Mouse (Mus musculus) hindbrain, postnatal 0 days (tissue): ENCODE data around the gene Slc27a5. TPM values are rescaled to one million over a fixed set of nuclear protein-coding genes. Genes with fewer than 3 reads are reported as not detected.

ENCODE experiments used
- ATAC-seq: fragments of 200-750 bp; cut with Nextera tagmentation; 2 replicates; pipeline ENCODE4 v1.8.0; 2017; ENCODE audit warnings: mild to moderate bottlenecking, moderate TSS enrichment, moderate library complexity
- DNase-seq: peaks from one replicate; pipeline ENCODE4 v3.0.0-alpha.2; 2015; ENCODE audit warnings: low spot score
- H3K27ac ChIP-seq: fragments of 300-500 bp; sonication (generic); 2 replicates; pipeline ENCODE4 v1.5.1; 2014; ENCODE audit warnings: mild to moderate bottlenecking
- H3K27me3 ChIP-seq: fragments of 300-500 bp; sonication (generic); 2 replicates; pipeline ENCODE4 v1.6.1; 2014; ENCODE audit warnings: low read length, mixed read lengths; ENCODE audit not compliant: insufficient read depth
- H3K36me3 ChIP-seq: fragments of 300-500 bp; sonication (generic); 2 replicates; pipeline ENCODE4 v1.6.1; 2014; ENCODE audit warnings: low read length, mixed read lengths; ENCODE audit not compliant: insufficient read depth
- H3K4me1 ChIP-seq: fragments of 300-500 bp; sonication (generic); 2 replicates; pipeline ENCODE4 v1.6.1; 2014; ENCODE audit warnings: antibody characterized with exemption, low read length, mixed read lengths; ENCODE audit not compliant: insufficient read depth
- H3K4me2 ChIP-seq: fragments of 300-500 bp; sonication (generic); 2 replicates; pipeline ENCODE4 v1.6.1; 2014; ENCODE audit warnings: low read depth, mild to moderate bottlenecking, low read length, moderate library complexity, mixed read lengths
- H3K4me3 ChIP-seq: fragments of 300-500 bp; sonication (generic); 2 replicates; pipeline ENCODE4 v1.5.1; 2014; ENCODE audit warnings: low read length
- H3K9ac ChIP-seq: fragments of 300-500 bp; sonication (generic); replicated peaks from 2 replicates; pipeline ENCODE4 v1.6.1; 2014; ENCODE audit warnings: mild to moderate bottlenecking, low read length, moderate library complexity, mixed read lengths
- H3K9me3 ChIP-seq: fragments of 300-500 bp; sonication (generic); 2 replicates; pipeline ENCODE4 v1.6.1; 2016; ENCODE audit warnings: low read length, mixed read lengths
- CTCF ChIP-seq: IDR thresholded peaks from 2 replicates; pipeline ENCODE4 v1.5.1; 2016; ENCODE audit warnings: antibody characterized with exemption, control low read depth, low read depth
- WGBS: fragments of 180-500 bp; shearing (Covaris S2); extraction: QIAGEN DNeasy Blood & Tissue Kit; methylation state at CpG from one replicate; pipeline ENCODE4 v1.1.7; 2014; 5-methylcytosine and 5-hydroxymethylcytosine counted together
- polyA plus RNA-seq: library from polyadenylated mRNA; unstranded; fragments of >200 nt; fragmentation: Nextera tagmentation; extraction: Ambion mirVana; gene quantifications from 2 replicates; pipeline ENCODE4 v1.2.1, GENCODE M21; 2015
- total RNA-seq: library from RNA; depleted of rRNA; stranded (reverse); fragments of >200 nt; gene quantifications from 2 replicates; pipeline ENCODE4 v1.2.3, GENCODE M21; 2014

Gene Slc27a5
- total and polyA plus RNA-seq, 2 experiments from 2014 or later: 0.29 to 1.7 TPM

DNA sequence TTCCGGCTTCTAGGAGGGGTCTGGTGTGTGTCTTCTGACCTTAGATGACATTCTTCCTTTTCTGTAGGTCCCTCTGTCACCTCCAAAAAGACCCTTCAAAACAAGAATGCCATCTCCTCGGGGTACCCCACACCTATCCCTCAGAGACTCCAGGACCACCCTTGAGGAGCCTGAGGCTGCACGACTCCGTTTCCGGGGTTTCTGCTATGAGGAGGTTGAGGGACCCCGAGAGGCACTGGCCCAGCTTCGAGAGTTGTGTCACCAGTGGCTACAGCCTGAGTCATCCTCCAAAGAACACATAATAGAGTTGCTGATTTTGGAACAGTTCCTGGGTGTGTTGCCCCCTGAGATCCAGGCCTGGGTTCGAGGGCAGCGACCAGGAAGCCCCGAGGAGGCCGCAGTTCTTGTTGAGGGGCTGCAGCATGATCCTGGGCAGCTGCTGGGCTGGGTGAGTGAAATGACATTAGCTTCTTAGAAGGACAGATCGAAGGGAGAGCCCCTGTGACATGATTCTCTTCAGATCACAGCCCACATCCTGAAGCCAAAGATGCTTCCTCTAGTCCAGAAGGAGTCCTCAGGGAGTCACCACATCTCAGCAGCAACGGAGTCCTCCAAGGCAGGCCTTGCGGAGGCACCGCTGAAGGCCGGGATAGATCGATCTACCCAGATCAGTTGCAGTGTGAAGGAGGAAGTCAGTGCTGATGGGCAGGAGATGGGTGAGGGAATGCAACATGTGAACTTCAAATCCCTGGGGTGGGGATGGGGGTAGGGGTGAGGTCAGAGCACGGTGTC, 18.9 kb downstream of the Slc27a5 start:
- Histone ChIP-seq H3K9me3 (no peaks in the 10 kb centered on the region), H3K4me2 (peak overlapping the region; percentile 78), H3K4me1 (no peaks in the 10 kb centered on the region), H3K9ac (peak overlapping the region; percentile 63; the same call in 1 of the 2 replicates), H3K4me3 (no peak overlapping the region), H3K27ac (peak overlapping the region; percentile 94), H3K36me3 (no peaks in the 10 kb centered on the region), H3K27me3 (no peaks in the 10 kb centered on the region)
- no peak for DNase-seq
- no peak for TF ChIP-seq CTCF
- 90% methylated on average over 18 of the region's 18 CpGs for WGBS
- ATAC-seq: no peak

DNA sequence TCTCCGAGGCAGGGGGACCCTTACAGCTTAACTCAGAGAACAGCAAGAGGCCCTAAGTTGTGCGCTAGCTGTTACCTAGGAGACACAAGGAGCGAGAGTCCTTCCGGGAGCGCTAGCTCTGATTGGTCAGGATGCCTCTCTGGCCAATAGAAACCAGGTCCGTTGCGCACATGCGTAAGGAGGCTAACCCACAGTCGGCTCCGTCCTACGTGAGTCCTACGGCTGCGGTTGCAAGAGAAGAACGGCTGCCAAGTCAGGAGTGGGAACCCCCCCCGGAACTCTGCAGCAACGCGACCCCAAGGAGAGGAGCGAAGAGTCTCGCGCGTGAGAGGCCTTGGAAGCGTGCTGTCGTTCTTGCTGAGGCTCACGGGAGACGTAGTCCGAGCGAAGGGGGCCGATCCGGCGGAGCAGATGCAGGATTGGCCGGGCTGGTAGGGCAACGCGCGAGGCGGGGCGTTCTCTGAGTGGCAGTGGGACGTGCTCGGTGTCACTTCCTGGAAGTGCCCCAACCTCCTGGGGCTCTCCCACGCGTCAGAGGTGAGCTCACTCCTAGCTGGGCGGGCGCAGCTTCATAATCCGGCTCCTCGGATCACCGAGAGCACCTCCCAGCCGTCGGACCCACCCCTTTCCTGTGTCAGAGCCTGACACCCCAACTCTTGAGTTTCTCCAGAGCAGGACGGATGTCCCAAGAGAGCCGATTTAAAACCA, 20.2 kb downstream of the Slc27a5 start, which contains the start of gene Zfp446:
TSS of gene Zfp446 (plus strand) at position 167 of the 708 bp plus-strand sequence.
- peak within 1 kb of the TSS; percentile 78 for H3K4me2 ChIP-seq
- H3K9me3 ChIP-seq: no peaks in the 10 kb centered on the region
- peak within 1 kb of the TSS; percentile 59 for H3K4me3 ChIP-seq
- H3K36me3 ChIP-seq: no peaks in the 10 kb centered on the region
- H3K27ac ChIP-seq: peak within 1 kb of the TSS; percentile 94
- ATAC-seq: peak; percentile 98
- peak; percentile 99 for DNase-seq
- H3K4me1 ChIP-seq: no peaks in the 10 kb centered on the region
- no peaks in the 10 kb centered on the region for H3K27me3 ChIP-seq
- H3K9ac ChIP-seq: peak within 1 kb of the TSS; percentile 63
- under 1% methylated on average over 49 of the region's 49 CpGs for WGBS
- TF ChIP-seq CTCF: no peak

DNA sequence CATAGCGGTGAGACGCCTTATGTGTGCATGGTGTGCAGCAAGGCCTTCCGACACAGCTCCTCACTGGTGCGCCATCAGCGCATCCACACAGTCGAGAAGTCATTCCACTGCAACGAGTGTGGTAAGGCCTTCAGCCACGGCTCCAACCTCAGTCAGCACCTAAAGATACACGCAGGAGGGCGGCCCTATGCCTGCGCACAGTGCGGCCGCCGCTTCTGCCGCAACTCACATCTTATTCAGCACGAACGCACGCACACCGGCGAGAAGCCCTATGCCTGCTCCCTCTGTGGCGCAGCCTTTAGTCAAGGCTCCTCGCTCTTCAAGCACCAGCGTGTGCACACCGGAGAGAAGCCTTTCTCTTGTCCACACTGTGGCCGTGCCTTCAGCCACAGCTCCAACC, 27.1 kb downstream of the Slc27a5 start:
- Histone ChIP-seq H3K4me1 (peaks cover 10% of the 10 kb centered on the region; the same call in 1 of the 2 replicates), H3K27me3 (no peaks in the 10 kb centered on the region), H3K9me3 (no peaks in the 10 kb centered on the region), H3K27ac (no peak overlapping the region), H3K9ac (no peak overlapping the region), H3K4me2 (no peak overlapping the region), H3K4me3 (no peak overlapping the region), H3K36me3 (peaks cover 30% of the 10 kb centered on the region)
- no peak for ATAC-seq
- DNase-seq: no peak
- WGBS: 96% methylated on average over 25 of the region's 25 CpGs
- no peak for TF ChIP-seq CTCF

DNA sequence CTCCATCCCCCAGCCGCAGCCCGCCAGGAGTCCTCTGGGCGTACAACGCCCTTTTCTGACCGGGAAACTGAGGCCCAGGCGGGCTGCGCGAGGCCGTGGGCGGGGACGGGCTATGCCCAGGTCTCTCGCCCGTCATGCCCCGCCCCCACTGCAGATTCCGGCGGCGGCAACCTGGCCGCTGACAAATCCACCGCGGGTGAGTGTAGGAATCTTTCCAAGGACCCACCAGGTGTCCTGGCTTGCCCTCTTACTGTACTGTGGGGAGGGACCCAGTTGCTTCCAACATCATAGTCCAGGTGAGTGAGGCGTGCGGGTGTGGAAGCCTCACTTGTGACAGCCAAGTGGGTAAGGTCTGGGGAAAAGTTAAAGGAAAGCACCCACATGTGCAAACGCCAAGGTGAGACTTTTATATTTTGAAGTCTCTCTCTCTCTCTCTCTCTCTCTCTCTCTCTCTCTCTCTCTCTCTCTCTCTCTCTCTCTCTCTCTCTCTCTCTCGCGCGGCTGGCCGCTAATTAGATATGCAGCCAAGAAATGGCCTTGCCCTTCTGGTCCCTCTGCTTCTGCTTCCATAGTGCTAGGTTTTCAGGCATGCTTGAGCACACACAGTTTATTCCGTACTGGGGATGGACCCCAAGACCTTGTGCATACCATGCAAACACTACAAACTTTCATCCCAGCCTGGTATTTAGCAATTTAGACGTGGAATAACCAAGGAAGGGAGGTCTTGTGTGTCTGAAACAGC, 31.7 kb downstream of the Slc27a5 start:
- DNase-seq (peak; percentile 47), ATAC-seq (peak; percentile 60)
- under 1% methylated on average over 29 of the region's 29 CpGs for WGBS
- Histone ChIP-seq H3K4me1 (peaks cover 19% of the 10 kb centered on the region; the same call in 1 of the 2 replicates), H3K27me3 (no peaks in the 10 kb centered on the region), H3K4me2 (peak overlapping the region; percentile 98), H3K9me3 (no peaks in the 10 kb centered on the region), H3K36me3 (peaks cover 21% of the 10 kb centered on the region), H3K27ac (peak overlapping the region; percentile 90), H3K9ac (peak overlapping the region; percentile 86), H3K4me3 (peak overlapping the region; percentile 84)
- no peak for TF ChIP-seq CTCF

DNA sequence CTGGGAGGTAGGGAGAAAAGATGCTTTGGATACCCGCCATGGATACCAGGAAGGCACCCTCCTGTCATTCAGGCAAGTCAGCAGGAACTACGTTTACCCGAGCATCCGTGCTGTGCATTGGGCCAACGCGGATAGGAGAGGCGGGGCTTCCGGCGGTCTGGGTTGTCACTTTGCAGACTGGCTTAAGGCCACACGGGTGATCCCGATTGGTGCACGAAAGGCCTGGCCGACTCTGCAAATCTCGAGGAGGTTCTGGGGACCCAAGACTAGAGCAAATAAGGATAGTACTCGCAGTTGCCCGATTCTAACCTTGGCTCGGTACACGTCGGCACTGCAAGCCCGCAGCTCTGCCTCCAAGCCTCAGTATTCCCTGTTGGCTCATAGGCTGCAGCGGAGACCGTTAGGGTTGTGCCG, 32.3 kb downstream of the Slc27a5 start, which contains the start of gene Zfp324:
TSS of gene Zfp324 (plus strand) at position 161 of the 414 bp plus-strand sequence.
- H3K27me3 ChIP-seq: no peaks in the 10 kb centered on the region
- TF ChIP-seq CTCF: no peak
- no peaks in the 10 kb centered on the region for H3K9me3 ChIP-seq
- ATAC-seq: peak; percentile 90
- WGBS: 0% methylated on average over 23 of the region's 23 CpGs
- DNase-seq: peak; percentile 94
- H3K27ac ChIP-seq: peak within 1 kb of the TSS; percentile 90
- peak within 1 kb of the TSS; percentile 84 for H3K4me3 ChIP-seq
- H3K4me1 ChIP-seq: peaks cover 19% of the 10 kb centered on the region; the same call in 1 of the 2 replicates
- peak within 1 kb of the TSS; percentile 86 for H3K9ac ChIP-seq
- H3K36me3 ChIP-seq: peaks cover 16% of the 10 kb centered on the region
- H3K4me2 ChIP-seq: peak within 1 kb of the TSS; percentile 98

DNA sequence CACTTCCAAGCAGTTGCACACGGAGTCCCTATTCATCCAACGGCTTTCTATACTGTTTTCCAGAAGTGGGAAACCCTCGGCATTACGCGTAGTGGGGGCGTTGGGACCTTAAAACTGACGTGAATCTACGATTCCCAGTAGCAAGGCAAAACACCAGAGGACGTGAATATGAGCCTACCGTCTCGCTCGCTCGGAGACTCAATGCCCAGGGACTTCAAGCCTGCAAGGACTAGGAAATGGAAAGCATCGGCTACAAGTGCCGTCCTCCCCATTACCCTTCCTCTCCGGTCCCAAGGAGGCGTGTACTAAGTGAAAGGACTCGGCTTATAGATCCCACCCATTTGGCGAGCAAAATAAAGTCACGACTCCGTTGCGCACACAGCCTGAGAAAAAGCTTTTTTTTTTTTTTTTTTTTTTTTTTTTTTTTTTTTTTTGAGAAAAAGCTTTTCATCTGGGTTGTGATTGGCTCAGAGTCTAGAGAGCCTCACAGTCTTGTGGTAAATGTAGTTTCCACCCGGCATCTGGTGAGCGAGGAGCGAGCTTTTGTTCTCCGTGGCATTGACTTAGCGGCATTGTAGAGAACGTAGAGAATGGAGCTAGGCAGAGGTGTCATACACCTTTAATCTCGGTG, 36.4 kb downstream of the Slc27a5 start:
- ATAC-seq: peak; percentile 70
- Histone ChIP-seq H3K4me2 (peak overlapping the region; percentile 70), H3K36me3 (no peaks in the 10 kb centered on the region), H3K9ac (peak overlapping the region; percentile 65), H3K27me3 (no peaks in the 10 kb centered on the region), H3K9me3 (no peaks in the 10 kb centered on the region), H3K4me3 (peak overlapping the region; percentile 51), H3K27ac (peak overlapping the region; percentile 85), H3K4me1 (peaks cover 10% of the 10 kb centered on the region; the same call in 1 of the 2 replicates)
- DNase-seq: peak; percentile 91
- 1% methylated on average over 29 of the region's 29 CpGs for WGBS
- no peak for TF ChIP-seq CTCF
